Mouse (Mus musculus): Measurements from ENCODE around the gene Brms1.
"Not testable (repeated sequence)": the region's sequence is repeated elsewhere in the genome, so short reads cannot be mapped to it uniquely, and the experiment has no call there.

Gene Brms1

GRCm38 (mm10) chr19:5065104-5065503 is 23.9 kb downstream of the Brms1 start:
- DNase-seq (ENCODE audit: low read depth): no peak

GRCm38 (mm10) chr19:5067040-5067799 is 26.1 kb downstream of the Brms1 start:
- DNase-seq (ENCODE audit: low read depth): peak; percentile 85

- no peak for DNase-seq (ENCODE audit: low read depth)
Measured at GRCm38 (mm10) chr19:5067867-5068569, 26.9 kb downstream of the Brms1 start, which contains the start of gene Cd248. Cd248 (plus strand) TSS chr19:5068078.

- no peak for DNase-seq (ENCODE audit: low read depth)
Measured at GRCm38 (mm10) chr19:5068570-5069234, 27.5 kb downstream of the Brms1 start.

GRCm38 (mm10) chr19:5069486-5069885 is 28.3 kb downstream of the Brms1 start:
- no peak for DNase-seq (ENCODE audit: low read depth)

GRCm38 (mm10) chr19:5069978-5070377 is 28.8 kb downstream of the Brms1 start:
- no peak for DNase-seq (ENCODE audit: low read depth)

GRCm38 (mm10) chr19:5071077-5071476 is 29.9 kb downstream of the Brms1 start:
- DNase-seq (ENCODE audit: low read depth): no peak

GRCm38 (mm10) chr19:5071545-5072369 is 30.6 kb downstream of the Brms1 start:
- peak; percentile 94 for DNase-seq (ENCODE audit: low read depth)

GRCm38 (mm10) chr19:5072389-5073019 is 31.4 kb downstream of the Brms1 start:
- DNase-seq (ENCODE audit: low read depth): no peak

- no peak for DNase-seq (ENCODE audit: low read depth)
Measured at GRCm38 (mm10) chr19:5073028-5073427, 31.9 kb downstream of the Brms1 start.

GRCm38 (mm10) chr19:5073518-5073917 is 32.4 kb downstream of the Brms1 start:
- DNase-seq (ENCODE audit: low read depth): no peak

GRCm38 (mm10) chr19:5079279-5079678 is 38.1 kb downstream of the Brms1 start:
- no peak for DNase-seq (ENCODE audit: low read depth)

- DNase-seq (ENCODE audit: low read depth): no peak
Measured at GRCm38 (mm10) chr19:5082005-5082404, 40.9 kb downstream of the Brms1 start.

GRCm38 (mm10) chr19:5082596-5082995 is 41.4 kb downstream of the Brms1 start:
- DNase-seq (ENCODE audit: low read depth): no peak

- DNase-seq (ENCODE audit: low read depth): no peak
Measured at GRCm38 (mm10) chr19:5083961-5084833, 43.0 kb downstream of the Brms1 start.

- DNase-seq (ENCODE audit: low read depth): no peak
Measured at GRCm38 (mm10) chr19:5084834-5085144, 43.6 kb downstream of the Brms1 start.

GRCm38 (mm10) chr19:5085145-5085863 is 44.1 kb downstream of the Brms1 start, which contains the start of gene Tmem151a:
Tmem151a (minus strand) TSS chr19:5085531.
- DNase-seq (ENCODE audit: low read depth): no peak

- DNase-seq (ENCODE audit: low read depth): not testable (repeated sequence)
Measured at GRCm38 (mm10) chr19:5086533-5086932, 45.4 kb downstream of the Brms1 start.

- DNase-seq (ENCODE audit: low read depth): peak; percentile 98
Measured at GRCm38 (mm10) chr19:5087884-5088728, 47.0 kb downstream of the Brms1 start, which contains the start of gene Yif1a. Yif1a (plus strand) TSS chr19:5088538.

Measured in c-Kit-positive CD71-positive TER-119-negative erythroid progenitor cells, embryonic 14.5 days (primary cell).